Mouse (Mus musculus): ENCODE results near the gene Iqgap2.

DNA sequence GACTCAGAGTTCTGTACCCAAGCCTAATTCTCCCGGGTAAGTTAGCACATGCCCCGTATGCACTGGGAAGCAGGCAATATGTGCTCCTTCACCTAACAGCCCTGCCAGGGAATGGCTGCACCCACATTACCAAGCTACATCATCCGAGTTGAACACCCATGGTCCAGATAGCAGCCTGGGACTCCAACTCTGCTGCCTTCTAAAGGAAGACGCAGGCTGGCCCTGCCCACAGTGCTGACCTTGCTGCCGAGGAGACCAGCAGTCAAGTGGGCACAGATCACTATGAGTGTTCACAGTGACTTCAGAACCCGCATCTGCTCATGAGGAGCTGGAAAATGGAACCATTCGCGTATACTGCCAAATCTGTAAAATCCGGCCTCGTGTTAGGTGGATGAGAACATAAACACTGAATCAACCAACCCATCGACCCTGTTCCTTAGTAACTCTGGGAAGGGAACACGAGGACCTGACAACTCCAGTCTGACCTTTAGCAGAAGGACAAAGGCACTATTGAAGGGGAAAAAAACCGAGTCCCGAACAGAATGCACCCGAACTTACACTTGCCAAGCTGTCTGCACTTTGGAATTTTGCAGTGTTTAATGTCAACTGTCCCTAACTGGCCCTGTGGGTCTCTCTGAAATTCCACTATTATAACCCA lies 109.3 kb downstream of the Iqgap2 start:
- TF ChIP-seq CTCF (IDR thresholded peaks at IDR 0.05; ENCODE audit: low read depth) = no peak
- TF ChIP-seq EP300 (IDR thresholded peaks at IDR 0.05; ENCODE audit: low read depth) = peak; percentile 37; the same call in 1 of the 2 replicates

Data from liver, postnatal 0 days (tissue).